ENCODE assay signal across 9 mouse cellular contexts in the genomic region with DNA sequence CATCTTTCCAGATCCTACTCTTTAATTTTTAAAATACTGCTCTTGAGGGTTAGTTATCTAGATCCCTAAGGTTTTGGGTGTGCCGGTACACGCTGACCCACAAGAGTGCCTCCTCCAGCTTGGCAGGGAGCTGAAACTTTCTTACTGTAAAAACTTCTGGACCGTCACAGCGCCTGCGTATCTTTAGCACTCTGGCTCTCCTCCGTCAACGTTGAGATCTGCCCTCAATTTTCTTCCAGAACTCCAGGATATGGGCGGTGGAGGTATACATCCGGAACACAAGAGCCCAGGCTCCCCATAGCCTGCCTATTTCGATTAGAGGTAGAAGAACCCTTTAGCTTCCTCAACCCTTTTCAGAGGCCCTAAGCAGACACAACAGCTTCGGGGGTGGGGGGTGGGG. TPM values are rescaled to one million over a fixed set of nuclear protein-coding genes. Genes with fewer than 3 reads are reported as not detected.
DNase-seq lines count a peak whose midpoint lies in the region; ATAC-seq lines count a peak whose summit lies in the region.
"Had no signal": no experiment of that assay in that cellular context is flagged by ENCODE, and none has a peak within 500 bp of the region (broad histone marks: within the 10 kb centered on the region; RNA-seq: fewer than 3 reads in every experiment).

No protein-coding gene starts in this region.

- peak; percentile 52 for DNase-seq in ovary, adult 18-20 months (ENCODE audit: low spot score)
- DNase-seq in ovary, postnatal 14 days (ENCODE audit: low spot score): no peak
- DNase-seq in heart, postnatal 4 days: peak; percentile 25
- peak; percentile 49 to 58 for DNase-seq in lung, adult 18-20 months
- peak; percentile 62 for DNase-seq in testis, postnatal 10 days (ENCODE audit: low spot score)
- no peak for DNase-seq in spleen, postnatal 36 days (ENCODE audit: low spot score in 2 of 2)
- no peak for DNase-seq in layer of hippocampus, adult 9-11 months

- no peak for ATAC-seq in megakaryocyte progenitor cell, adult 5-6 weeks (replicated peaks; ENCODE audit: poor library complexity)

RNA-seq across cellular contexts. Expression of gene Nxnl2, which starts 0.6 kb away (rescaled TPM):
- total RNA-seq in heart, postnatal 4 days (2021): 1 to 10 TPM; 1.6 to 1.7 TPM
- total RNA-seq in megakaryocyte progenitor cell, adult 5-6 weeks (2015): not detected in 2 replicates
- total RNA-seq in megakaryocyte progenitor cell, adult 5-6 weeks (2017): not detected in 2 replicates
- total RNA-seq: common myeloid progenitor, adult 5-6 weeks had no signal

Comparison
In these comparisons a context has a peak if more than half of its experiments do, and no peak if none do; other contexts are left out.
1. DNase-seq: peak in ovary, adult 18-20 months (single experiment), heart, postnatal 4 days (single experiment), lung, adult 18-20 months (2 of 2) and testis, postnatal 10 days (single experiment); none in ovary, postnatal 14 days (single experiment), spleen, postnatal 36 days (0 of 2) and layer of hippocampus, adult 9-11 months (single experiment).